Mouse (Mus musculus) MEL (cell line): ENCODE data around the gene Skp2. TPM values are rescaled to one million over a fixed set of nuclear protein-coding genes. Genes with fewer than 3 reads are reported as not detected.

Source experiments
- DNase-seq: peaks from one replicate; pipeline ENCODE4 v3.0.0; 2011; ENCODE audit warnings: low read depth, low spot score
- H3K27ac ChIP-seq: 2 replicates; pipeline ENCODE4 v1.5.1; 2012; ENCODE audit warnings: low read depth, mild to moderate bottlenecking, control low read depth, low read length, moderate library complexity; ENCODE audit not compliant: control insufficient read depth
- H3K27me3 ChIP-seq, 2 experiments: fragments of 150-350 bp in 1 of 2; sonication (generic) in 1 of 2; 2 replicates each; pipeline ENCODE4 v1.6.1; 2012; ENCODE audit warnings: low read length in 2 of 2, mild to moderate bottlenecking in 2 of 2, improper control_type of control experiment in 1 of 2, moderate library complexity in 1 of 2; ENCODE audit not compliant: insufficient read depth in 2 of 2, control insufficient read depth in 1 of 2
- H3K36me3 ChIP-seq, 2 experiments: 2 replicates each; pipeline ENCODE4 v1.6.1; 2012 to 2014; ENCODE audit warnings: low read length in 2 of 2, improper control_type of control experiment in 1 of 2, inconsistent platforms in 1 of 2, mild to moderate bottlenecking in 1 of 2; ENCODE audit not compliant: insufficient read depth in 2 of 2, control insufficient read depth in 1 of 2
- H3K4me1 ChIP-seq, 2 experiments: fragments of 150-350 bp in 1 of 2; sonication (generic) in 1 of 2; 2 replicates each; pipeline ENCODE4 v1.6.1; 2012; ENCODE audit warnings: low read length in 2 of 2, improper control_type of control experiment in 1 of 2, mild to moderate bottlenecking in 1 of 2; ENCODE audit not compliant: insufficient read depth in 2 of 2, control insufficient read depth in 1 of 2
- H3K4me3 ChIP-seq, 2 experiments: fragments of 150-350 bp in 1 of 2; sonication (generic) in 1 of 2; 2 replicates each; pipeline ENCODE4 v1.5.1; 2012; ENCODE audit warnings: low read depth in 2 of 2, low read length in 2 of 2, mild to moderate bottlenecking in 2 of 2, moderate library complexity in 2 of 2, control low read depth in 1 of 2, improper control_type of control experiment in 1 of 2; ENCODE audit not compliant: control insufficient read depth in 1 of 2, insufficient read depth in 1 of 2
- H3K79me2 ChIP-seq: 2 replicates; pipeline ENCODE4 v1.6.1; 2012; ENCODE audit warnings: mild to moderate bottlenecking, low read length, moderate library complexity; ENCODE audit not compliant: control insufficient read depth, poor library complexity, insufficient read depth
- H3K9ac ChIP-seq: 2 replicates; pipeline ENCODE4 v1.6.1; 2012; ENCODE audit warnings: low read depth, mild to moderate bottlenecking, control low read depth, low read length, moderate library complexity; ENCODE audit not compliant: control insufficient read depth, poor library complexity, severe bottlenecking
- H3K9me3 ChIP-seq: fragments of 150-350 bp; sonication (generic); replicated peaks from 2 replicates; pipeline ENCODE4 v1.6.1; 2012; ENCODE audit warnings: mild to moderate bottlenecking, low read length, improper control_type of control experiment, moderate library complexity; ENCODE audit not compliant: insufficient read depth
- BHLHE40 ChIP-seq: IDR thresholded peaks from 2 replicates; pipeline ENCODE4 v1.6.1; 2012; ENCODE audit warnings: low read depth, mild to moderate bottlenecking, inconsistent platforms, low read length, improper control_type of control experiment, borderline replicate concordance
- CHD1 ChIP-seq: IDR thresholded peaks from 2 replicates; pipeline ENCODE4 v1.6.1; 2012; ENCODE audit warnings: low read depth, mild to moderate bottlenecking, inconsistent platforms, low read length, improper control_type of control experiment
- CHD2 ChIP-seq: IDR thresholded peaks from 2 replicates; pipeline ENCODE4 v1.6.1; 2011; ENCODE audit warnings: low read length, improper control_type of control experiment
- E2F4 ChIP-seq: IDR thresholded peaks from 2 replicates; pipeline ENCODE4 v1.6.1; 2011; ENCODE audit warnings: low read depth, low read length, improper control_type of control experiment, borderline replicate concordance
- ELF1 ChIP-seq: IDR thresholded peaks from 2 replicates; pipeline ENCODE4 v1.6.1; 2014; ENCODE audit warnings: low read depth, mild to moderate bottlenecking, inconsistent platforms, low read length, improper control_type of control experiment, moderate library complexity
- EP300 ChIP-seq, 2 experiments: IDR thresholded peaks; 2 replicates each; pipeline ENCODE4 v1.6.1; 2011; ENCODE audit warnings: improper control_type of control experiment in 2 of 2, low read length in 2 of 2, low read depth in 1 of 2, mild to moderate bottlenecking in 1 of 2
- ETS1 ChIP-seq: IDR thresholded peaks from 2 replicates; pipeline ENCODE4 v1.6.1; 2012; ENCODE audit warnings: low read depth, mild to moderate bottlenecking, inconsistent platforms, low read length, improper control_type of control experiment, moderate library complexity
- GABPA ChIP-seq: IDR thresholded peaks from 2 replicates; pipeline ENCODE4 v1.6.1; 2012; ENCODE audit warnings: low read depth, mild to moderate bottlenecking, inconsistent platforms, low read length, improper control_type of control experiment, moderate library complexity
- GATA1 ChIP-seq: IDR thresholded peaks from 2 replicates; pipeline ENCODE4 v1.6.1; 2011; ENCODE audit warnings: low read depth, low read length, improper control_type of control experiment
- HCFC1 ChIP-seq: IDR thresholded peaks from 2 replicates; pipeline ENCODE4 v1.6.1; 2012; ENCODE audit warnings: low read depth, mild to moderate bottlenecking, inconsistent platforms, low read length, improper control_type of control experiment, moderate library complexity
- KAT2A ChIP-seq: conservative IDR thresholded peaks from 2 replicates; pipeline ENCODE4 v1.6.1; 2012; ENCODE audit warnings: low read depth, low read length, improper control_type of control experiment, inconsistent platforms
- MAFK ChIP-seq: IDR thresholded peaks from 2 replicates; pipeline ENCODE4 v1.6.1; 2011; ENCODE audit warnings: low read depth, mild to moderate bottlenecking, low read length, improper control_type of control experiment, borderline replicate concordance
- MAX ChIP-seq: IDR thresholded peaks from 2 replicates; pipeline ENCODE4 v1.6.1; 2011; ENCODE audit warnings: low read length, improper control_type of control experiment
- MEF2A ChIP-seq: IDR thresholded peaks from 2 replicates; pipeline ENCODE4 v1.6.1; 2014; ENCODE audit warnings: low read depth, mild to moderate bottlenecking, inconsistent platforms, low read length, improper control_type of control experiment; ENCODE audit not compliant: poor library complexity, insufficient replicate concordance, severe bottlenecking; ENCODE audit errors: extremely low read depth
- MXI1 ChIP-seq: IDR thresholded peaks from 2 replicates; pipeline ENCODE4 v1.6.1; 2011; ENCODE audit warnings: mild to moderate bottlenecking, low read depth, low read length, improper control_type of control experiment
- MYB ChIP-seq: IDR thresholded peaks from 2 replicates; pipeline ENCODE4 v1.6.1; 2011; ENCODE audit warnings: mild to moderate bottlenecking, low read depth, low read length, improper control_type of control experiment
- MYC ChIP-seq: IDR thresholded peaks from 2 replicates; pipeline ENCODE4 v1.6.1; 2011; ENCODE audit warnings: low read depth, mild to moderate bottlenecking, low read length, improper control_type of control experiment, moderate library complexity
- NELFE ChIP-seq: IDR thresholded peaks from 2 replicates; pipeline ENCODE4 v1.6.1; 2011; ENCODE audit warnings: low read depth, low read length, improper control_type of control experiment
- POLR2A ChIP-seq, 2 experiments: IDR thresholded peaks; 2 replicates each; pipeline ENCODE4 v1.6.1; 2011 to 2012; ENCODE audit warnings: low read length in 2 of 2, mild to moderate bottlenecking in 2 of 2, control low read depth in 1 of 2, improper control_type of control experiment in 1 of 2, low read depth in 1 of 2, moderate library complexity in 1 of 2; ENCODE audit not compliant: control insufficient read depth in 1 of 2, insufficient read depth in 1 of 2, poor library complexity in 1 of 2
- POLR2AphosphoS2 ChIP-seq: IDR thresholded peaks from 2 replicates; pipeline ENCODE4 v1.6.1; 2011; ENCODE audit warnings: low read length, improper control_type of control experiment
- POLR2AphosphoS5 ChIP-seq: IDR thresholded peaks from 2 replicates; pipeline ENCODE4 v1.6.1; 2012; ENCODE audit warnings: low read depth, borderline replicate concordance, mild to moderate bottlenecking, inconsistent platforms, low read length, moderate library complexity, mixed read lengths
- RAD21 ChIP-seq: IDR thresholded peaks from 2 replicates; pipeline ENCODE4 v1.6.1; 2011; ENCODE audit warnings: mild to moderate bottlenecking, low read depth, low read length, improper control_type of control experiment
- RCOR1 ChIP-seq: IDR thresholded peaks from 2 replicates; pipeline ENCODE4 v1.6.1; 2012; ENCODE audit warnings: low read depth, mild to moderate bottlenecking, inconsistent platforms, low read length, improper control_type of control experiment
- SIN3A ChIP-seq: IDR thresholded peaks from 2 replicates; pipeline ENCODE4 v1.6.1; 2012; ENCODE audit warnings: low read length, improper control_type of control experiment, inconsistent platforms
- SMC3 ChIP-seq: IDR thresholded peaks from 2 replicates; pipeline ENCODE4 v1.6.1; 2011; ENCODE audit warnings: low read depth, low read length, improper control_type of control experiment
- TBP ChIP-seq: IDR thresholded peaks from 2 replicates; pipeline ENCODE4 v1.8.0; 2011; ENCODE audit warnings: low read depth, low read length, improper control_type of control experiment
- UBTF ChIP-seq: IDR thresholded peaks from 2 replicates; pipeline ENCODE4 v1.6.1; 2012; ENCODE audit warnings: low read depth, mild to moderate bottlenecking, inconsistent platforms, low read length, improper control_type of control experiment, moderate library complexity, borderline replicate concordance; ENCODE audit not compliant: insufficient read depth
- USF1 ChIP-seq: IDR thresholded peaks from 2 replicates; pipeline ENCODE4 v1.6.1; 2014; ENCODE audit warnings: low read depth, mild to moderate bottlenecking, inconsistent platforms, low read length, improper control_type of control experiment, moderate library complexity
- USF2 ChIP-seq, 2 experiments: IDR thresholded peaks; 2 replicates each; pipeline ENCODE4 v1.6.1; 2011 to 2012; ENCODE audit warnings: improper control_type of control experiment in 2 of 2, low read length in 2 of 2, borderline replicate concordance in 1 of 2, inconsistent platforms in 1 of 2, low read depth in 1 of 2, mild to moderate bottlenecking in 1 of 2; ENCODE audit not compliant: insufficient read depth in 1 of 2
- ZC3H11A ChIP-seq: IDR thresholded peaks from 2 replicates; pipeline ENCODE4 v1.6.1; 2012; ENCODE audit warnings: low read depth, mild to moderate bottlenecking, inconsistent platforms, low read length, improper control_type of control experiment
- ZKSCAN1 ChIP-seq: IDR thresholded peaks from 2 replicates; pipeline ENCODE4 v1.6.1; 2012; ENCODE audit warnings: low read depth, mild to moderate bottlenecking, inconsistent platforms, low read length, improper control_type of control experiment, moderate library complexity
- ZMIZ1 ChIP-seq: IDR thresholded peaks from 2 replicates; pipeline ENCODE4 v1.6.1; 2012; ENCODE audit warnings: low read depth, mild to moderate bottlenecking, inconsistent platforms, low read length, improper control_type of control experiment, moderate library complexity
- ZNF384 ChIP-seq: IDR thresholded peaks from 2 replicates; pipeline ENCODE4 v1.6.1; 2012; ENCODE audit warnings: low read depth, mild to moderate bottlenecking, inconsistent platforms, low read length, improper control_type of control experiment
- polyA plus RNA-seq, 2 experiments: library from polyadenylated mRNA; stranded (reverse) in 1 of 2; unstranded in 1 of 2; fragments of >175 nt in 1 of 2; fragments of >200 nt in 1 of 2; gene quantifications; 2 replicates each; pipeline versions ENCODE4 v1.2.1 to v1.2.4; 2012; ENCODE audit warnings: low replicate concordance in 2 of 2, low read depth in 1 of 2; ENCODE audit not compliant: insufficient read length in 2 of 2, insufficient read depth in 1 of 2, missing spikeins in 1 of 2
- total RNA-seq: library from RNA; depleted of rRNA; stranded (reverse); fragments of 300-350 nt; gene quantifications from 2 replicates; pipeline ENCODE4 v1.2.3, GENCODE M21; 2012

Skp2 gene
- total and polyA plus RNA-seq, 3 experiments, result 46.9 to 61.4 TPM; not detected in 1

- Histone ChIP-seq H3K9me3 (no peaks in the 10 kb centered on the region), H3K4me1 (peaks cover 31 to 36% of the 10 kb centered on the region in 2 experiments), H3K4me3 (peak overlapping the region; percentile 95 to 98), H3K27me3 (no peaks in the 10 kb centered on the region), H3K27ac (peak overlapping the region; percentile 100), H3K9ac (peak overlapping the region; percentile 97), H3K36me3 (peaks cover 2 to 46% of the 10 kb centered on the region in 2 experiments)
- DNase-seq, result peak; percentile 84
- TF ChIP-seq ELF1 (no peak), MAFK (no peak; the same call in 1 of the 2 replicates), ZMIZ1 (peak; percentile 11; the same call in 1 of the 2 replicates), USF1 (peak; percentile 69), CHD2 (no peak), MYC (no peak), SMC3 (no peak), ETS1 (no peak; the same call in none of the 2 replicates), ZKSCAN1 (no peak), KAT2A (no peak), SIN3A (peak; percentile 84), NELFE (no peak; the same call in 1 of the 2 replicates), MEF2A (no peak), GATA1 (0 out of 2 replicates have a peak, but pooled peaks have one; percentile 83), GABPA (no peak), USF2 (IDR thresholded peaks at IDR 0.05; ENCODE audit: borderline replicate concordance in 1 of 2, insufficient read depth in 1 of 2, low read depth in 1 of 2, low read length in 2 of 2) (no peak), CHD1 (peak; percentile 20; the same call in 1 of the 2 replicates), POLR2AphosphoS2 (peak; percentile 10; the same call in 1 of the 2 replicates), POLR2A (IDR thresholded peaks at IDR 0.05; ENCODE audit: control insufficient read depth in 1 of 2, insufficient read depth in 1 of 2, low read depth in 1 of 2, low read length in 2 of 2, poor library complexity in 1 of 2) (peak in 1 of 2 experiments; percentile 48; a peak in 1 of 4 replicates), EP300 (IDR thresholded peaks at IDR 0.05; ENCODE audit: low read depth in 1 of 2, low read length in 2 of 2) (no peak), MXI1 (peak; percentile 91; the same call in 1 of the 2 replicates), HCFC1 (no peak), MYB (no peak), MAX (no peak), E2F4 (no peak), UBTF (no peak), TBP (no peak), RAD21 (no peak), BHLHE40 (peak; percentile 48; the same call in 1 of the 2 replicates), RCOR1 (no peak), ZC3H11A (no peak), ZNF384 (peak; percentile 15; the same call in 1 of the 2 replicates), POLR2AphosphoS5 (no peak)
- TF ChIP-seq, all 39 proteins: peak for 10
- peaks cover 67% of the 10 kb centered on the region for H3K79me2 ChIP-seq
Observed at GRCm38 (mm10) chr15:9074139-9074538, 81.1 kb downstream of the Skp2 start.
